Mouse (Mus musculus) neural tube, embryonic 11.5 days (tissue): Measurements from ENCODE around the gene Nudt16l1. TPM values are rescaled to one million over a fixed set of nuclear protein-coding genes. Genes with fewer than 3 reads are reported as not detected.

Experiments
- ATAC-seq: fragments of 200-750 bp; cut with Nextera tagmentation; 2 replicates; pipeline ENCODE4 v1.8.0; 2017; ENCODE audit warnings: moderate number of reproducible peaks, mild to moderate bottlenecking, moderate TSS enrichment, moderate library complexity; ENCODE audit not compliant: insufficient read depth, low FRiP score, low TSS enrichment
- DNase-seq: peaks from one replicate; pipeline ENCODE4 v3.0.0-alpha.2; 2015; ENCODE audit warnings: low spot score
- H3K27ac ChIP-seq: fragments of 300-500 bp; sonication (generic); 2 replicates; pipeline ENCODE4 v1.5.1; 2014; ENCODE audit warnings: low read depth, mild to moderate bottlenecking, low read length
- H3K27me3 ChIP-seq: fragments of 300-500 bp; sonication (generic); 2 replicates; pipeline ENCODE4 v1.6.1; 2014; ENCODE audit warnings: mild to moderate bottlenecking, low read length, mixed read lengths; ENCODE audit not compliant: control insufficient read depth, insufficient read depth
- H3K36me3 ChIP-seq: fragments of 300-500 bp; sonication (generic); 2 replicates; pipeline ENCODE4 v1.6.1; 2014; ENCODE audit warnings: mild to moderate bottlenecking, low read length, moderate library complexity, mixed read lengths; ENCODE audit not compliant: control insufficient read depth, insufficient read depth
- H3K4me1 ChIP-seq: fragments of 300-500 bp; sonication (generic); 2 replicates; pipeline ENCODE4 v1.6.1; 2014; ENCODE audit warnings: low read length, mixed read lengths; ENCODE audit not compliant: control insufficient read depth, insufficient read depth
- H3K4me2 ChIP-seq: fragments of 300-500 bp; sonication (generic); 2 replicates; pipeline ENCODE4 v1.6.1; 2014; ENCODE audit warnings: low read depth, mild to moderate bottlenecking, moderate library complexity
- H3K4me3 ChIP-seq: fragments of 300-500 bp; sonication (generic); 2 replicates; pipeline ENCODE4 v1.5.1; 2014; ENCODE audit warnings: low read depth, low read length
- H3K9ac ChIP-seq: fragments of 300-500 bp; sonication (generic); 2 replicates; pipeline ENCODE4 v1.6.1; 2014; ENCODE audit warnings: mild to moderate bottlenecking, low read length
- H3K9me3 ChIP-seq: fragments of 300-500 bp; sonication (generic); 2 replicates; pipeline ENCODE4 v1.6.1; 2016; ENCODE audit warnings: low read length; ENCODE audit not compliant: control insufficient read depth
- WGBS: fragments of 180-500 bp; shearing (Covaris S2); extraction: QIAGEN DNeasy Blood & Tissue Kit; methylation state at CpG from one replicate; pipeline ENCODE4 v1.1.7; 2014; 5-methylcytosine and 5-hydroxymethylcytosine counted together
- polyA plus RNA-seq: library from polyadenylated mRNA; unstranded; fragments of >200 nt; fragmentation: Nextera tagmentation; extraction: Ambion mirVana; gene quantifications from 2 replicates; pipeline ENCODE4 v1.2.1, GENCODE M21; 2014

Nudt16l1 gene
- 140 and 141 TPM in 2 replicates for polyA plus RNA-seq

GRCm38 (mm10) chr16:4938461-4938860, at the start of gene Nudt16l1:
Gene Nudt16l1 (plus strand): TSS chr16:4938761.
- Histone ChIP-seq H3K27ac (peak within 1 kb of the TSS; percentile 60; the same call in 1 of the 2 replicates), H3K36me3 (peaks cover 16% of the 10 kb centered on the region), H3K4me1 (peaks cover 10% of the 10 kb centered on the region), H3K9ac (peak within 1 kb of the TSS; percentile 88), H3K4me2 (peak within 1 kb of the TSS; percentile 98), H3K27me3 (no peaks in the 10 kb centered on the region), H3K4me3 (peak within 1 kb of the TSS; percentile 90), H3K9me3 (no peaks in the 10 kb centered on the region)
- ATAC-seq = no peak
- WGBS = 19% methylated on average over 2 of the region's 2 CpGs
- DNase-seq = no peak

GRCm38 (mm10) chr16:4890201-4890709, 48.3 kb upstream of the Nudt16l1 start:
- DNase-seq (no peak), ATAC-seq (no peak)
- WGBS = 55% methylated on average over 4 of the region's 4 CpGs
- Histone ChIP-seq H3K4me2 (no peak overlapping the region), H3K9ac (no peak overlapping the region), H3K9me3 (no peaks in the 10 kb centered on the region), H3K36me3 (no peaks in the 10 kb centered on the region), H3K27me3 (no peaks in the 10 kb centered on the region), H3K4me1 (peaks cover 8% of the 10 kb centered on the region; the same call in 1 of the 2 replicates), H3K27ac (no peak overlapping the region), H3K4me3 (no peak overlapping the region)

GRCm38 (mm10) chr16:4892171-4892570, 46.4 kb upstream of the Nudt16l1 start:
- Histone ChIP-seq H3K27ac (no peak overlapping the region), H3K36me3 (no peaks in the 10 kb centered on the region), H3K9me3 (no peaks in the 10 kb centered on the region), H3K27me3 (no peaks in the 10 kb centered on the region), H3K9ac (no peak overlapping the region), H3K4me1 (peaks cover 8% of the 10 kb centered on the region; the same call in 1 of the 2 replicates), H3K4me3 (no peak overlapping the region), H3K4me2 (no peak overlapping the region)
- DNase-seq = no peak
- 96% methylated on average over 6 of the region's 6 CpGs for WGBS
- no peak for ATAC-seq

- H3K27ac ChIP-seq = no peak overlapping the region
- H3K9me3 ChIP-seq = no peaks in the 10 kb centered on the region
- WGBS = 78% methylated on average over 7 of the region's 7 CpGs
- no peaks in the 10 kb centered on the region for H3K27me3 ChIP-seq
- H3K36me3 ChIP-seq = no peaks in the 10 kb centered on the region
- no peak overlapping the region for H3K9ac ChIP-seq
- ATAC-seq (no peak), DNase-seq (no peak)
- no peak overlapping the region for H3K4me2 ChIP-seq
- no peak overlapping the region for H3K4me3 ChIP-seq
- no peaks in the 10 kb centered on the region for H3K4me1 ChIP-seq
Observed at GRCm38 (mm10) chr16:4894201-4894908, 44.2 kb upstream of the Nudt16l1 start.

DNA sequence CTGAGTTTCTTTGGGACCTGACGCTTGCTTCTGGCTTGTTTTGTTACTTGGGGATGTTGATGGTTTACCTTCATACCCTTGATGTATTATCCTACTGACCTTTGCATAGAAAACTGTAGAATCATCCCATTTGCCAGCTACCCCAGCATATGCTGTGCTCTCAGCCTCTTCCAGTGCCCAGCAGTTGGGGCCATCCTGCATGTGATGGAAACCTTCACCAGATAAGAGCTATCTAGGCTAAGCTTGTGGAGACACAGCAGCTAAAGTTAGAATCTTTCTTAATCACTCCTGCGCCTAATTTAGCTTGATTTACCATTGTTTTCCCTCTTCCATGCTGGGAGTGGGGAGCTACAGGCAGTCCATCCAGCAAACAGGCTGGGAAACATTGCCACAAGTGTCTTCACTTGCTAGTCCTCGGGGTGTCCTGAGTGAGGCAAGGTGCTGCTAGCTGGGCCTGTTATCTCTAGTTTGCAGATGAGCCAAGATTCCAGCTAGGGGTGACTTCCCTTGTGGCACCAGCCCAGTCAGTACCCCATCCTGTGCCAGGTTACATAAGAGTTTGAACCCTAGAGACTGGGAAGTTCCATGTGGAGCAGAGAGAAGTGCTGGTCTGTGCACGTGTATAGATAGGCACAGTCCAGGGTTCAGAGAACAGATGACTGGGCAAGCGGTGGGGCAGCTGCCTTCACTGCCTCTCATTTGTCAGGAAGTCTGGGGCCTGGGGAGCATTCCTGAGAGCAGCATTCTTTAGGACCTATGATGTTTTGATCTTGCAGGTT, 42.1 kb upstream of the Nudt16l1 start:
- WGBS = 77% methylated on average over 5 of the region's 5 CpGs
- H3K4me3 ChIP-seq = no peak overlapping the region
- H3K27me3 ChIP-seq = no peaks in the 10 kb centered on the region
- H3K9me3 ChIP-seq = no peaks in the 10 kb centered on the region
- H3K4me1 ChIP-seq = no peaks in the 10 kb centered on the region
- H3K9ac ChIP-seq = no peak overlapping the region
- DNase-seq (no peak), ATAC-seq (no peak)
- H3K36me3 ChIP-seq = no peaks in the 10 kb centered on the region
- H3K4me2 ChIP-seq = no peak overlapping the region
- no peak overlapping the region for H3K27ac ChIP-seq

DNA sequence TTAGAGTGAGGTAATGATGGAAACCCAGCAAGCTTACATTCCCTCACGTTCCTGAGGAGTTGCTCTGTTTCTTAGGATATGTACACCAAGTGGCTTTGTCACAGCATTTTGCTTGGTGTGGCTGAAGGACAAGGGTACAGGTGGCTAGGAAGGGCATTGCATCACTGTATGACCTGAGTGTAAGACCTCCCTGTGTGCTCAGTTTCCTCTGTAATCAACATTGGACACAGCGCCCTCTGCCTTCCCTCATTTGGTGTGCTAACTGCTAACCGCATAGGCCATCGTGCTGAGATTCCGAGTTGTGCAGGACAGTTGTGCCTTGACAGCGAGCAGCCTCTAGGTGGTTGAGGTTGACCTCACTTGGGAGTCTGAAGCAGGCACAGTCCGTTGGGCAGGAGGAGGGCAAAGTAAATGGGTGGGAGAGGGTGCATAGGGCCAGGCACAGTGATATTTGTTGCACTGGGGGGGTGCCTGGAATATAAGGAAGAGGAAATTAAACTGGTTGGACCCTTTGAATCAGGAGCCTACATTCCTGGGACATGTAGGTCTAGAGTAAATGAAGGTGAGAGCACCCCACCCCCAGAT, 41.3 kb upstream of the Nudt16l1 start:
- 55% methylated on average over 7 of the region's 7 CpGs for WGBS
- no peaks in the 10 kb centered on the region for H3K36me3 ChIP-seq
- no peak overlapping the region for H3K4me3 ChIP-seq
- no peak overlapping the region for H3K4me2 ChIP-seq
- ATAC-seq (no peak), DNase-seq (no peak)
- H3K9me3 ChIP-seq = no peaks in the 10 kb centered on the region
- no peaks in the 10 kb centered on the region for H3K27me3 ChIP-seq
- H3K4me1 ChIP-seq = no peaks in the 10 kb centered on the region
- H3K9ac ChIP-seq = no peak overlapping the region
- no peak overlapping the region for H3K27ac ChIP-seq

DNA sequence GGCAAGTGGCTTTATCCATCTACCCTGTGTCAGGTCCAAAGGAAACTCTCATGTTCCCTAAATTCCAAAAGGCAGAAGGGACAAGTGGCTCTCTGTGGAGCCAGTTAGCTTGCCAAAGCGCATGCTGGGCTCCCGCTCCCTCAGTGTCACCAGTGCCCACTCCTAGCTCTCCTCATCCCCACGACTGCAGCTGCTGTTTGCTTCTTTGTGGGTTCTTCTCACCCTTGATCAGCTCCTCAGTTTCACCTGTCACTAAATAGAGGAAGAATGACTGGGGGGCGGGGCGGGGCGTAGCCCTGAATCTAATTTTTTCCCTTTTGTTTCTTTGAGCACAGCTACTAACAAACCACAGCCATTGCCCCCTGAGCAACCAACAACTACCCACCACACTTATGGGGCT, 39.7 kb upstream of the Nudt16l1 start:
- H3K9ac ChIP-seq = no peak overlapping the region
- H3K4me2 ChIP-seq = no peak overlapping the region
- no peak overlapping the region for H3K4me3 ChIP-seq
- DNase-seq = no peak
- H3K9me3 ChIP-seq = no peaks in the 10 kb centered on the region
- H3K27ac ChIP-seq = no peak overlapping the region
- no peak for ATAC-seq
- 88% methylated on average over 6 of the region's 6 CpGs for WGBS
- no peaks in the 10 kb centered on the region for H3K27me3 ChIP-seq
- no peaks in the 10 kb centered on the region for H3K4me1 ChIP-seq
- no peaks in the 10 kb centered on the region for H3K36me3 ChIP-seq

GRCm38 (mm10) chr16:4899711-4900110, 38.9 kb upstream of the Nudt16l1 start:
- Histone ChIP-seq H3K36me3 (no peaks in the 10 kb centered on the region), H3K27me3 (no peaks in the 10 kb centered on the region), H3K4me2 (no peak overlapping the region), H3K4me3 (no peak overlapping the region), H3K4me1 (no peaks in the 10 kb centered on the region), H3K27ac (no peak overlapping the region), H3K9ac (no peak overlapping the region), H3K9me3 (no peaks in the 10 kb centered on the region)
- no peak for DNase-seq
- WGBS = 93% methylated on average over 2 of the region's 2 CpGs
- no peak for ATAC-seq
